Mouse (Mus musculus) limb, embryonic 11.5 days (tissue): Measurements from ENCODE around the gene Wdr38. TPM values are rescaled to one million over a fixed set of nuclear protein-coding genes. Genes with fewer than 3 reads are reported as not detected.

Experiments
- ATAC-seq: fragments of 200-750 bp; cut with Nextera tagmentation; 2 replicates; pipeline ENCODE4 v1.8.0; 2017; ENCODE audit warnings: low read depth; ENCODE audit not compliant: insufficient number of reproducible peaks, low FRiP score, low TSS enrichment
- DNase-seq: peaks from one replicate; pipeline ENCODE4 v3.0.0-alpha.2; 2015; ENCODE audit warnings: low spot score
- H3K27ac ChIP-seq: fragments of 300-500 bp; sonication (generic); replicated peaks from 2 replicates; pipeline ENCODE4 v1.5.1; 2014; ENCODE audit warnings: low read depth, mild to moderate bottlenecking, low read length
- H3K27me3 ChIP-seq: fragments of 300-500 bp; sonication (generic); 2 replicates; pipeline ENCODE4 v1.6.1; 2014; ENCODE audit warnings: mild to moderate bottlenecking, low read length, mixed read lengths; ENCODE audit not compliant: control insufficient read depth, insufficient read depth
- H3K36me3 ChIP-seq: fragments of 300-500 bp; sonication (generic); 2 replicates; pipeline ENCODE4 v1.6.1; 2014; ENCODE audit warnings: mild to moderate bottlenecking, low read length, moderate library complexity, mixed read lengths; ENCODE audit not compliant: control insufficient read depth, insufficient read depth
- H3K4me1 ChIP-seq: fragments of 300-500 bp; sonication (generic); 2 replicates; pipeline ENCODE4 v1.6.1; 2014; ENCODE audit warnings: low read length, mixed read lengths; ENCODE audit not compliant: control insufficient read depth, insufficient read depth
- H3K4me2 ChIP-seq: fragments of 300-500 bp; sonication (generic); 2 replicates; pipeline ENCODE4 v1.6.1; 2014; ENCODE audit warnings: low read depth, mild to moderate bottlenecking, moderate library complexity; ENCODE audit not compliant: severe bottlenecking
- H3K4me3 ChIP-seq: fragments of 300-500 bp; sonication (generic); 2 replicates; pipeline ENCODE4 v1.5.1; 2014; ENCODE audit warnings: low read depth, low read length
- H3K9ac ChIP-seq: fragments of 300-500 bp; sonication (generic); 2 replicates; pipeline ENCODE4 v1.6.1; 2014; ENCODE audit warnings: mild to moderate bottlenecking, low read length
- H3K9me3 ChIP-seq: fragments of 300-500 bp; sonication (generic); 2 replicates; pipeline ENCODE4 v1.6.1; 2016; ENCODE audit warnings: low read length; ENCODE audit not compliant: control insufficient read depth
- WGBS: fragments of 180-500 bp; shearing (Covaris S2); extraction: QIAGEN DNeasy Blood & Tissue Kit; methylation state at CpG from one replicate; pipeline ENCODE4 v1.1.7; 2014; 5-methylcytosine and 5-hydroxymethylcytosine counted together
- polyA plus RNA-seq: library from polyadenylated mRNA; unstranded; fragments of >200 nt; fragmentation: Nextera tagmentation; extraction: Ambion mirVana; gene quantifications from 2 replicates; pipeline ENCODE4 v1.2.1, GENCODE M21; 2014

The Wdr38 gene
- polyA plus RNA-seq, 1 experiment from 2014 or later: 1.1 TPM

GRCm38 (mm10) chr2:39048515-39048914 is 51.2 kb downstream of the Wdr38 start:
- H3K27me3 ChIP-seq: no peaks in the 10 kb centered on the region
- H3K36me3 ChIP-seq: peaks cover 12% of the 10 kb centered on the region; the same call in 1 of the 2 replicates
- DNase-seq: no peak
- H3K4me3 ChIP-seq: no peak overlapping the region
- H3K4me2 ChIP-seq: no peak overlapping the region
- ATAC-seq: no peak
- no peaks in the 10 kb centered on the region for H3K4me1 ChIP-seq
- no peak overlapping the region for H3K27ac ChIP-seq
- WGBS: 87% methylated on average over 1 of the region's 1 CpGs
- H3K9me3 ChIP-seq: no peaks in the 10 kb centered on the region
- no peak overlapping the region for H3K9ac ChIP-seq

Other genes with a start within 250 kb of the Wdr38 start
- gene Nr6a1, start 69.8 kb upstream of the Wdr38 start, polyA plus RNA-seq: 1.3 TPM in 2 replicates
- gene Olfml2a, start 65.5 kb upstream of the Wdr38 start, polyA plus RNA-seq: 2.7 and 3.4 TPM in 2 replicates
- 106 and 115 TPM in 2 replicates for gene Arpc5l, start 7.9 kb downstream of the Wdr38 start, polyA plus RNA-seq
- gene Rpl35, start 8.1 kb downstream of the Wdr38 start, polyA plus RNA-seq: 1,159 and 1,170 TPM in 2 replicates
- gene Golga1, start 68.1 kb downstream of the Wdr38 start, polyA plus RNA-seq: 30.2 and 33.4 TPM in 2 replicates
- 11.4 and 11.7 TPM in 2 replicates for gene Scai, start 193.3 kb downstream of the Wdr38 start, polyA plus RNA-seq
- 72.2 and 80.0 TPM in 2 replicates for gene Ppp6c, start 229.0 kb downstream of the Wdr38 start, polyA plus RNA-seq